Mouse (Mus musculus): ENCODE measurements around the gene Olfr524.

GRCm38 (mm10) chr7:140220375-140220774 is 14.6 kb upstream of the Olfr524 start:
- TF ChIP-seq CTCF (IDR thresholded peaks at IDR 0.05): no peak
- TF ChIP-seq POLR2A (IDR thresholded peaks at IDR 0.05; ENCODE audit: insufficient read depth, low read depth, low read length): no peak
- no peak for TF ChIP-seq EP300 (IDR thresholded peaks at IDR 0.05; ENCODE audit: insufficient read depth, low read depth, low read length)

Data from heart, adult 2 months (tissue).